ENCODE assay signal across 18 mouse cellular contexts in the genomic region with DNA sequence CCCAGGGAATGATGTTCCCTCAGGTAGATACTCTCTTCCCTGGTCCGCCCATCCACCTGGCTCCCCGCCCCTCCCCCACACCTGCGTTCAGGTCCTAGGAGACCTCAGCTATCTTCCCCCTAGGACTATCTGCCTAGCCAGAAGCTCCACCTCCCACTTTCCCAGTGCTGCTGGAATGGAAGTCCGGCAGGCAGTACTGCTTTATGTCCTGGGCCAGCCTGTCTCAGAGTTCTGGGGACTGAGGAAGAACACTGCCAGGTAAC. TPM values are rescaled to one million over a fixed set of nuclear protein-coding genes. Genes with fewer than 3 reads are reported as not detected.
"Had no signal": no experiment of that assay in that cellular context is flagged by ENCODE, and none has a peak within 500 bp of the region (broad histone marks: within the 10 kb centered on the region; RNA-seq: fewer than 3 reads in every experiment).

No protein-coding gene starts in this region.

- H3K4me2 ChIP-seq: limb, embryonic 12.5 days; limb, embryonic 15.5 days; liver, embryonic 11.5 days; lung, embryonic 14.5 days; midbrain, embryonic 12.5 days; midbrain, embryonic 15.5 days; neural tube, embryonic 13.5 days had no signal

- H3K9me3 ChIP-seq: limb, embryonic 12.5 days; limb, embryonic 15.5 days; midbrain, embryonic 12.5 days; midbrain, embryonic 15.5 days; neural tube, embryonic 13.5 days had no signal

- ATAC-seq: liver, postnatal 0 days; lung, postnatal 0 days; midbrain, embryonic 15.5 days had no signal

- DNase-seq: kidney, adult 9 months; kidney, postnatal 14 days; kidney, postnatal 4 days; left cerebral cortex, postnatal 4 days; liver, postnatal 0 days; lung, embryonic 14.5 days; thymus, postnatal 25 days had no signal

- H3K9ac ChIP-seq: limb, embryonic 12.5 days; limb, embryonic 15.5 days; liver, embryonic 14.5 days; liver, postnatal 0 days; lung, embryonic 14.5 days; midbrain, embryonic 12.5 days; midbrain, embryonic 15.5 days; neural tube, embryonic 13.5 days had no signal

- H3K36me3 ChIP-seq: limb, embryonic 12.5 days; limb, embryonic 15.5 days; midbrain, embryonic 12.5 days; midbrain, embryonic 15.5 days; neural tube, embryonic 13.5 days had no signal

- H3K27ac ChIP-seq: limb, embryonic 12.5 days; limb, embryonic 15.5 days; liver, embryonic 14.5 days; macrophage; midbrain, embryonic 12.5 days; midbrain, embryonic 15.5 days; neural tube, embryonic 13.5 days had no signal

- H3K4me3 ChIP-seq: limb, embryonic 12.5 days; limb, embryonic 15.5 days; midbrain, embryonic 12.5 days; midbrain, embryonic 15.5 days; neural tube, embryonic 13.5 days had no signal

RNA-seq across cellular contexts. Expression of a gene that starts 16.3 kb away (rescaled TPM):
- total RNA-seq: megakaryocyte, adult 5-6 weeks had no signal
- polyA plus RNA-seq: liver, postnatal 0 days; macrophage; thymus, postnatal 0 days had no signal
